Mouse (Mus musculus): ENCODE measurements at regions not wholly inside any gene's neighbourhood (a gene's known extent, or its start where the extent isn't known, plus 50 kb on each side); places are given as distances from the start of the nearest gene placed in this dataset.
A peak's percentile ranks its signal among the peaks of the same experiment; 100 is the strongest.
"Not testable (repeated sequence)": the region's sequence is repeated elsewhere in the genome, so short reads cannot be mapped to it uniquely, and the experiment has no call there.

- DNase-seq = not testable (repeated sequence)
Measured at GRCm38 (mm10) chr12:20292368-20292767, 338.1 kb downstream of the Gm21863 start.

DNA sequence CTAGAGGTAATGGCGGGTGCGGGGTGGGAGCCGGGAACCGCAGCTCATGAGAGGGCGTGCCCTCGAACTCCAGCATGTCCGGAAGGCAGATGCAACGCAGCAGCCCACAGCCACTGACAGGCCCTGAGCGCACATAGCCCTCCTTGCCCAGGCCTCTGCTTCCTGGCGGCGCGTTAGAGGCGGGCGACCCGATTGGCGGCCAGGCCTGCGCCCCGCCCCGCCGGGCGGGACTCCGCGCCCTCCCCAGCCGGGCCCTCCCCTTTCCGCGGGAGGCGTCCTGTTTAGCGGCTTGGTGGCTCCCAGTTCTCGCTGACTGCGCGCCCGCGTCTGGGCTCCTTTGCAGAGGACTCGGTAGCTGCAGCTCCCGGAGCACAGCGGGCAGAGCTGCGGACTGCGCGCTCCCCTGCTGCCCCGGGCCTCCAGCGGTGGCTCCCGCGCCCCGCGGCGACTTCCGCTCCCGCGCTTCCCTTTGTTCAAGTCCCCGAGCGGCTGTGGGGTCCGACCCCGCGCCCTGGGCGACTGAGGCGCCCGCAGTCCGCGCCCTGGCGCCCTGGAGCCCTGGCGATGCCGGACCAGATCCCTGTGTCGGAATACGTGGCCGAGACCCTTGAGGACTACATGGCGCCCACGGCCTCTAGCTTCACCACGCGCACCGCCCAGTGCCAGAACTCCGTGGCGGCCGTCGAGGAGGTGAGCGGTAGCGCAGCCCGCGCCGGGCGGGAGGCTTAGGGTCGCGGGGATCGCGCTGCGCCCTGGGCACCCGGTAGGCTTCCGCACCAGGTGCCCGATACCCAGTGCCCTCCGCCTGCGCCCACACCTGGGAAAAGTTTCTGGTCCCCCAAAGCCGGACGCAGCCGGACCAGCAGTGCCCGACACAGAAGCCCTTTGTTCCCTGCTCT is 357.9 kb downstream of the Gm21863 start:
- DNase-seq = peak in 1 of 2 experiments; percentile 16

Data from lung, postnatal 4 days (tissue).